ENCODE assay signal across 11 mouse cellular contexts in the genomic region with DNA sequence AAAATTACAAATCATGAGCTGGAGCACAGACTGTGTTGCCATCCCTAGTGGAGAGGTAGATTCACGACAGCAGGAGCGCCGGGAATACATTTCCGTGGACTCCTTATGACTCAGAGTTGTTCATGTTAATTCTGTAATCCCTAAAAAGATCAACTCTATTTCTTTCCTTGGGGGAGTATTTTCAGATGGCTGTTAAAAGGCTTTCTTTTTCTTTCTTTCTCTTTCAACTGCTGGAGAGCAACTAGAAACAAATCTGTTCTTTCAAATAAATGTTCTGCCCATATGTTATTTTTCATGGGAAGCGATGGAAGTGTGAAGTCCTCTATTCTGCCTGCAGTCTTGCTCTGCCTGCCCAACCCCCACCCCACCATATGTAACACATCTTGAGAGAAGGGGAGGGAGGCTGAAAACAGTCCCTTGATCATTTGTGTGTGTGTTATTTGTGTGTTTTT.
DNase-seq lines count a peak whose midpoint lies in the region; ATAC-seq and TF ChIP-seq lines count a peak whose summit lies in the region.
"Had no signal": no experiment of that assay in that cellular context is flagged by ENCODE, and none has a peak within 500 bp of the region (broad histone marks: within the 10 kb centered on the region; RNA-seq: fewer than 3 reads in every experiment).

No protein-coding gene starts in this region.

- TF ChIP-seq CTCF in lung, embryonic 14.5 days (IDR thresholded peaks at IDR 0.05; ENCODE audit: low read depth), result no peak

- peak; percentile 15 for DNase-seq in lung, embryonic 14.5 days
- DNase-seq in lung, postnatal 10 days, result no peak
- peak; percentile 39 to 74 for DNase-seq in layer of hippocampus, adult 18-20 months (ENCODE audit: low spot score in 2 of 2)
- peak; percentile 60 to 62 for DNase-seq in left cerebral cortex, postnatal 36 days (ENCODE audit: low spot score in 2 of 2)
- DNase-seq in telencephalon, adult 2 months (ENCODE audit: low read depth, low spot score), result peak; percentile 84
- DNase-seq in gastrocnemius, postnatal 10 days, result no peak
- DNase-seq in gastrocnemius, postnatal 4 days (ENCODE audit: low spot score in 2 of 2), result no peak
- DNase-seq: cerebellum, adult 18-20 months; liver had no signal

- H3K36me3 ChIP-seq in lung, embryonic 14.5 days (ENCODE audit: insufficient read depth), result no peaks in the 10 kb centered on the region
- H3K36me3 ChIP-seq in hindbrain, embryonic 16.5 days (ENCODE audit: control insufficient read depth, insufficient read depth, low read length), result no peaks in the 10 kb centered on the region
- H3K36me3 ChIP-seq: hindbrain, embryonic 12.5 days had no signal

- no peak for ATAC-seq in lung, embryonic 14.5 days (ENCODE audit: insufficient read depth)
- ATAC-seq in hindbrain, embryonic 16.5 days, result no peak

- WGBS in lung, embryonic 14.5 days, result 58% methylated on average over 5 of the region's 5 CpGs
- 71% methylated on average over 5 of the region's 5 CpGs for WGBS in hindbrain, embryonic 16.5 days

- no peak overlapping the region for H3K4me2 ChIP-seq in lung, embryonic 14.5 days
- H3K4me2 ChIP-seq in hindbrain, embryonic 16.5 days (ENCODE audit: low read length), result no peak overlapping the region
- H3K4me2 ChIP-seq: hindbrain, embryonic 12.5 days had no signal

- no peak overlapping the region for H3K4me3 ChIP-seq in lung, embryonic 14.5 days (ENCODE audit: low read depth, low read length)
- H3K4me3 ChIP-seq in hindbrain, embryonic 16.5 days (ENCODE audit: low read length), result no peak overlapping the region
- H3K4me3 ChIP-seq: hindbrain, embryonic 12.5 days had no signal

- no peaks in the 10 kb centered on the region for H3K9me3 ChIP-seq in lung, embryonic 14.5 days (ENCODE audit: low read depth, low read length)
- no peaks in the 10 kb centered on the region for H3K9me3 ChIP-seq in hindbrain, embryonic 16.5 days (ENCODE audit: control insufficient read depth, low read length)
- H3K9me3 ChIP-seq: hindbrain, embryonic 12.5 days had no signal

- intact Hi-C loops in left cerebral cortex, postnatal 36 days (cut with DNase I), result loop anchor here (5.0 to 10.0 kb wide), 2 partner anchors 207 to 351 kb away; no protein-coding TSS in a partner anchor

- no peaks in the 10 kb centered on the region for H3K4me1 ChIP-seq in lung, embryonic 14.5 days (ENCODE audit: insufficient read depth)
- H3K4me1 ChIP-seq in hindbrain, embryonic 16.5 days (ENCODE audit: control insufficient read depth, insufficient read depth, low read depth, low read length), result no peaks in the 10 kb centered on the region
- H3K4me1 ChIP-seq: hindbrain, embryonic 12.5 days had no signal

- H3K27ac ChIP-seq in lung, embryonic 14.5 days (ENCODE audit: low read depth), result no peak overlapping the region
- no peak overlapping the region for H3K27ac ChIP-seq in hindbrain, embryonic 16.5 days (ENCODE audit: low read depth, low read length)
- H3K27ac ChIP-seq: hindbrain, embryonic 12.5 days had no signal

- H3K27me3 ChIP-seq in lung, embryonic 14.5 days (ENCODE audit: insufficient read depth, low read length), result no peaks in the 10 kb centered on the region
- H3K27me3 ChIP-seq in hindbrain, embryonic 16.5 days (replicated peaks; ENCODE audit: control insufficient read depth, insufficient read depth, low read length), result no peaks in the 10 kb centered on the region
- H3K27me3 ChIP-seq: hindbrain, embryonic 12.5 days had no signal

- no peak overlapping the region for H3K9ac ChIP-seq in lung, embryonic 14.5 days
- no peak overlapping the region for H3K9ac ChIP-seq in hindbrain, embryonic 16.5 days (ENCODE audit: low read depth, low read length)
- H3K9ac ChIP-seq: hindbrain, embryonic 12.5 days had no signal

Comparison
In these comparisons a context has a peak if more than half of its experiments do, and no peak if none do; other contexts are left out.
1. DNase-seq: peak in lung, embryonic 14.5 days (single experiment), layer of hippocampus, adult 18-20 months (2 of 2), left cerebral cortex, postnatal 36 days (2 of 2) and telencephalon, adult 2 months (single experiment); none in lung, postnatal 10 days (single experiment), gastrocnemius, postnatal 10 days (single experiment) and gastrocnemius, postnatal 4 days (0 of 2).